Mouse (Mus musculus): Measurements from ENCODE around the gene Gm42906. TPM values are rescaled to one million over a fixed set of nuclear protein-coding genes. Genes with fewer than 3 reads are reported as not detected.

The Gm42906 gene
- polyA plus RNA-seq, 1 experiment from 2014 or later: not detected

DNA sequence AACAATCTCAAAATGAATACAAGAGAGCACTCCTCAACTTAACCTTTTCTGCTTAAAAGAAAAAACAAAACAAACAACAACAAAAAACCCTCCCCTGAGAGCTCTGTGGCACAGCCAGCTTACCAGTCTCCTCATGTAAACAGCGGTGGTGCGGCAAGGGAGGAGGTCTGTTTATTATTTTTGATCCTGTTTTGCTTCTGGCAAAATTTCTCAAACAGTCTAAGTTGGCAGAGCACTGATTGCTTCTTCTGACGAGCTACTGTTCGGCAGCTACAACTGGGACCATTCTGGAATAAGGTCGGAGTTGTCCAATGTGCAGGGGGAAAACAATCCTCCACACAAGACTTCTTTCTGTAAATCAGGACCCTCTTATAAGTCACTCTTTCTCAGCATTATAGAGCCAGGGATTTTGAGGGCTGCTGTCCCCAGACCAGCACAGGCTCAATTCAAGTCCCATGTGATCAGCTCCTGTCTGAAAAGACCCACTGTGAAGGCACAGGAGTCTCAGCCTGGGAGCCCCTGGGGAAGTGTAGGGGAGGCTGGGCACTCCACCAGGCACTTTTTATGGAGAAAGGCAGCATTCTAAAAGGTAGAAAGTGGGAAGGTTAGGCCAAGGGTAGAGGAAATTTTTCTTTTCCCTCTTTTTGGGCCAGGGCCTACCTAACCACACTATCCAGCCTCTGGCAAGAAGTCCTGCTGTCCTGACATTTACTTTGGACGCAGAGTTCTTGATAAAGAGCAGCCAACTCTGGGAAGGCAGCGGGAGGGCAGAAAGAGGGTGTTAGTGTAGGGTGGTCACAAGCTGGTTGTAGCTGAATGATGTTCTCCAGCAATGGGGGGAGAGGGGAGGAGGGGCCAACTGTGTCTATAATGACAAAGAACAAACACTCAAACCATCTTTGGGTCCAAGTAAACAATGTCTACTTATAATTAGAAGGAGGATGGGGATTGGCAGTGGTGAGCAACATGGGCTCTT, 253.2 kb downstream of the Gm42906 start:
- H3K4me3 ChIP-seq: no peak overlapping the region
- H3K27ac ChIP-seq: no peak overlapping the region
- no peaks in the 10 kb centered on the region for H3K36me3 ChIP-seq (ENCODE audit: poor library complexity, severe bottlenecking)
- H3K4me2 ChIP-seq: no peak overlapping the region
- H3K9ac ChIP-seq: no peak overlapping the region
- no peaks in the 10 kb centered on the region for H3K27me3 ChIP-seq
- no peaks in the 10 kb centered on the region for H3K9me3 ChIP-seq (replicated peaks)
- H3K4me1 ChIP-seq: no peaks in the 10 kb centered on the region
- no peak for ATAC-seq
- WGBS: 80% methylated on average over 7 of the region's 7 CpGs

DNA sequence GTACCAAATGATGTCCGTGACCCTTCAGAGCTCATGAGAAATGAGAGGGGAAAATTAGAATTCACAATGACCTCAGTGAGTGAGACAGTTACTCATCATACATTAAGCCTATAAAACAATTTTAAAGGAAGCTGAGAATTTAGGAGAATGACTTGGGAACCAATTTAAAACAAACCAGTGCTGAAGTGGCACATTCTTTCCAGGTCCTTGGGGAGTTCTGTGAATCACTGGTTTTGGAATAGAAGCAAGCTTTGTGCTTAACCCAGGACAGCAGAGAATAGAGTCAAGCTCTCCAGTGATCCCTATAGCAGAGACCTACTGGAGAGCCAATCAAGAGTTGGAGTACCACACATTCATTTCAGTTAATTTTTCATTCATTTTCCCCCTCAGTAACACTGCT, 254.2 kb downstream of the Gm42906 start:
- no peak overlapping the region for H3K4me2 ChIP-seq
- H3K4me3 ChIP-seq: no peak overlapping the region
- H3K9ac ChIP-seq: no peak overlapping the region
- no peak overlapping the region for H3K27ac ChIP-seq
- H3K27me3 ChIP-seq: no peaks in the 10 kb centered on the region
- ATAC-seq: no peak
- H3K36me3 ChIP-seq (ENCODE audit: poor library complexity, severe bottlenecking): no peaks in the 10 kb centered on the region
- no peaks in the 10 kb centered on the region for H3K9me3 ChIP-seq (replicated peaks)
- H3K4me1 ChIP-seq: no peaks in the 10 kb centered on the region
- 94% methylated on average over 1 of the region's 1 CpGs for WGBS

DNA sequence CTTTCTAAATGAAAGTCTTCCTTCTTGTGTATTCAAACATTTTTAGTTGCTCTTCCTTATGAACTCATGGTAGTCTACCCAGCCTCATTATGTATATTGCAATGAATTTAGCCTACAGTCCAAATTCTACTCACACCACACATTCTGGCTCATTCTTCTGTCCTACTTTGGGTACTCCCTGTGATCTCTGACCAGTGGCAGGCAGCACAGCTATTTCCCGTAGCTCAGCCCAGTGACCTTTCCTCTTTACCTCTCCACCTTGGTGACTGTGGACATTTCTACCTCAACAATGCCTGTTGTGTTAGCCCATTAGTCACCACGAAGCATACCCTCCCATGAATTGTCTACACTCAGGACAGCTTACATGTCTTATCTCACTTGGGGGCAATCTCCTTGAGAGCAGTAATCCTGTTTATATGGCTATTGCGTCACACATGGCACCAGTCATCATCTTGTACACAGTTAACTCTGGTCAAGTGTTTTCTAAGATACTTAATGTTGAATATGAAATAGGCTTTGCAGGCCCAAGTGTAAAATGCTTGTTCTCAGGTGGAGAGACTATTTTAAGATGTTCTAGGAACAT, 257.7 kb downstream of the Gm42906 start:
- no peaks in the 10 kb centered on the region for H3K4me1 ChIP-seq
- no peak overlapping the region for H3K4me2 ChIP-seq
- WGBS: 81% methylated on average over 3 of the region's 3 CpGs
- H3K36me3 ChIP-seq (ENCODE audit: poor library complexity, severe bottlenecking): no peaks in the 10 kb centered on the region
- H3K27me3 ChIP-seq: no peaks in the 10 kb centered on the region
- ATAC-seq: no peak
- H3K4me3 ChIP-seq: no peak overlapping the region
- H3K9ac ChIP-seq: no peak overlapping the region
- no peaks in the 10 kb centered on the region for H3K9me3 ChIP-seq (replicated peaks)
- H3K27ac ChIP-seq: no peak overlapping the region

GRCm38 (mm10) chr5:151168191-151168590, 259.8 kb downstream of the Gm42906 start:
- no peak overlapping the region for H3K4me3 ChIP-seq
- H3K4me1 ChIP-seq: peaks cover 7% of the 10 kb centered on the region; the same call in 1 of the 2 replicates
- no peak overlapping the region for H3K4me2 ChIP-seq
- no peak overlapping the region for H3K27ac ChIP-seq
- ATAC-seq: no peak
- H3K9me3 ChIP-seq (replicated peaks): no peaks in the 10 kb centered on the region
- WGBS: 89% methylated on average over 3 of the region's 3 CpGs
- no peaks in the 10 kb centered on the region for H3K36me3 ChIP-seq (ENCODE audit: poor library complexity, severe bottlenecking)
- no peak overlapping the region for H3K9ac ChIP-seq
- no peaks in the 10 kb centered on the region for H3K27me3 ChIP-seq

DNA sequence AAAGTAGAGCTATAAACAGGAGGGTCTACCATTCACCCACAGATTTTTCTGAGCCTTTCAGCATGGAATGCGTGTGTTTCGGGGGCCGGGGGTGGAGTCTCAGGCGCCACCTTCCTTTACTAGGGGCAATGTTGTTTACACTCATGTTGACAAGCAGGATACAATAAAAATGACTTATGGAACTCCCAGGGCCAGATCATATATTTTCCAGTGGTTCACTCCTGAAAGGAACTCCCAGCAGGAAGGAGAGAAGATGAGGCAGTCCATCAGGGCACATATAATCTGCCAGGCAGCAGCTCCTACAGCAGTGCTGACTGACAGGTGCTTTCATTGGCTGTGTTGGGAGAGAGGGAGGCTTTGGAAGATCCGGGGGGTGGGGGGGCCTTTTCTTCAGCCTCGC, 260.3 kb downstream of the Gm42906 start:
- Histone ChIP-seq H3K9me3 (replicated peaks) (no peaks in the 10 kb centered on the region), H3K4me3 (no peak overlapping the region), H3K27me3 (no peaks in the 10 kb centered on the region), H3K4me2 (no peak overlapping the region), H3K27ac (no peak overlapping the region), H3K4me1 (peaks cover 7% of the 10 kb centered on the region; the same call in 1 of the 2 replicates), H3K9ac (no peak overlapping the region), H3K36me3 (ENCODE audit: poor library complexity, severe bottlenecking) (no peaks in the 10 kb centered on the region)
- WGBS: 77% methylated on average over 6 of the region's 6 CpGs
- ATAC-seq: no peak

GRCm38 (mm10) chr5:151166266-151166665, 261.7 kb downstream of the Gm42906 start:
- H3K4me2 ChIP-seq: no peak overlapping the region
- H3K27ac ChIP-seq: no peak overlapping the region
- no peaks in the 10 kb centered on the region for H3K36me3 ChIP-seq (ENCODE audit: poor library complexity, severe bottlenecking)
- 81% methylated on average over 5 of the region's 5 CpGs for WGBS
- no peak overlapping the region for H3K9ac ChIP-seq
- ATAC-seq: no peak
- H3K9me3 ChIP-seq (replicated peaks): no peaks in the 10 kb centered on the region
- peaks cover 7% of the 10 kb centered on the region; the same call in 1 of the 2 replicates for H3K4me1 ChIP-seq
- H3K4me3 ChIP-seq: no peak overlapping the region
- no peaks in the 10 kb centered on the region for H3K27me3 ChIP-seq

GRCm38 (mm10) chr5:151165381-151166016, 262.5 kb downstream of the Gm42906 start:
- no peak for ATAC-seq
- Histone ChIP-seq H3K27ac (no peak overlapping the region), H3K4me1 (peaks cover 7% of the 10 kb centered on the region; the same call in 1 of the 2 replicates), H3K27me3 (no peaks in the 10 kb centered on the region), H3K9me3 (replicated peaks) (no peaks in the 10 kb centered on the region), H3K4me3 (no peak overlapping the region), H3K4me2 (no peak overlapping the region), H3K36me3 (ENCODE audit: poor library complexity, severe bottlenecking) (no peaks in the 10 kb centered on the region), H3K9ac (no peak overlapping the region)
- 83% methylated on average over 6 of the region's 6 CpGs for WGBS

DNA sequence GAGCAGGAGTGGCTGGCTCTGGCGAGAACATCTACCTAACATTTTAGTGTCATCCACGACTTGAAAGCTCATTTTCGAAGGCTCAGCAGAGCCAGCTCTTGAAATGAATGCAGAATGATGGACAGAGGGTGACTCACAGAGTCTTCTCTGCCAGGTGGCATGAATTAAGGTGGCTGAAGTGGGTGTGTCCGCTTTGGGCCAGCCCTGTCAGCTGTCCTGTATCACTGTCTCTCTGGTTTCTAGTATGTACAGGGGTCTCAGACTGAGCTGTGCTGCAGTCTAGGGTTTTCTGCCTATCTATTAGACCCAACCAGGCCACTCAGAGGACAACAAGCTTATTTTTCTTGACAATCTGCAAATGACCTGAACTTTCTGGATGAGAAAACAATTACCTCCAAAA, 263.1 kb downstream of the Gm42906 start:
- Histone ChIP-seq H3K36me3 (ENCODE audit: poor library complexity, severe bottlenecking) (no peaks in the 10 kb centered on the region), H3K4me2 (no peak overlapping the region), H3K27me3 (no peaks in the 10 kb centered on the region), H3K27ac (no peak overlapping the region), H3K4me3 (no peak overlapping the region), H3K4me1 (peaks cover 7% of the 10 kb centered on the region; the same call in 1 of the 2 replicates), H3K9me3 (replicated peaks) (no peaks in the 10 kb centered on the region), H3K9ac (no peak overlapping the region)
- 72% methylated on average over 4 of the region's 4 CpGs for WGBS
- ATAC-seq: no peak

DNA sequence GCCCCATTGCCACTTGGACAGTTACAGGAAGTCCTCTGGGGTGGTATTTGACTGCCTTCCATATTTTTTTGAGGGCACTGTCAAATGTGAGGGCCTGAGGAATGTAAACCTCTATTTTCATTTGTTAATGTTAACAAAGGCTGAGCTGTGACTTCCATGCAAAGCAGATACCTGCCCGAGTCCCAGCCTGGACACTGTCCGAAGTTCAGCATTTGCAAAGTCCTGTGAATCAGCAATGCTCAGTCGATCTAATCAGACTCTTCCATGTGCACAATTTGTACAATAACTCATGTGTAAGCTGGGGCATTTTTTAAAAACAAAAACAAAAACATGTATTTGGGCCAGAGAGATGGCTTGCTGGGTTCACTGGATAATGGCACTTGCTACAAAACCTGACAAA, 265.3 kb downstream of the Gm42906 start:
- 91% methylated on average over 3 of the region's 3 CpGs for WGBS
- H3K27ac ChIP-seq: no peak overlapping the region
- H3K9ac ChIP-seq: no peak overlapping the region
- no peaks in the 10 kb centered on the region for H3K36me3 ChIP-seq (ENCODE audit: poor library complexity, severe bottlenecking)
- no peak overlapping the region for H3K4me3 ChIP-seq
- no peaks in the 10 kb centered on the region for H3K9me3 ChIP-seq (replicated peaks)
- peaks cover 7% of the 10 kb centered on the region; the same call in 1 of the 2 replicates for H3K4me1 ChIP-seq
- H3K27me3 ChIP-seq: no peaks in the 10 kb centered on the region
- no peak overlapping the region for H3K4me2 ChIP-seq
- no peak for ATAC-seq

- Histone ChIP-seq H3K27me3 (no peaks in the 10 kb centered on the region), H3K4me1 (no peaks in the 10 kb centered on the region), H3K9ac (no peak overlapping the region), H3K4me3 (no peak overlapping the region), H3K36me3 (ENCODE audit: poor library complexity, severe bottlenecking) (no peaks in the 10 kb centered on the region), H3K27ac (no peak overlapping the region), H3K4me2 (no peak overlapping the region), H3K9me3 (replicated peaks) (no peaks in the 10 kb centered on the region)
- ATAC-seq: no peak
- 83% methylated on average over 1 of the region's 1 CpGs for WGBS
These were observed 272.7 kb downstream of the Gm42906 start for GRCm38 (mm10) chr5:151155247-151155646.

GRCm38 (mm10) chr5:151154780-151155179, 273.2 kb downstream of the Gm42906 start:
- no peaks in the 10 kb centered on the region for H3K27me3 ChIP-seq
- ATAC-seq: no peak
- 44% methylated on average over 3 of the region's 3 CpGs for WGBS

DNA sequence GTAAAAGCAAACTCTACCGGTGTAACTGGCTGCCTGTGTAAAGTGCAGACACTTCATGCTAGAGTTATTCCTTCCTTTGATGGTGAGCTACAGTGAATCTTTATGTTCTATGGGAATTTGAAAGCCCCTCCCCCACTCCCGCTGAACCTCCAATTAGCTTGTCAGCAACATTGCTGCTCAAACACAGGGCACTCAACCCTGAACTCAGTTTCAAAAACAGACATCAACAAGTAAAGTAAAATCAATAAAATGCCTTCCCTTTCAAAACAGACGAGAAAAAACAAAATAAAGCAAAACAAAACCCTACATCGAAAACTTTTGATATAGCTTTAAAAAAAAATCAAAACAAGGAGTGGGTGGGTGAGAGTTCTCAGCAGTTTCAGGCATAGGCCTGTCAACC, 273.9 kb downstream of the Gm42906 start:
- Histone ChIP-seq H3K4me1 (no peaks in the 10 kb centered on the region), H3K27me3 (no peaks in the 10 kb centered on the region), H3K9me3 (replicated peaks) (no peaks in the 10 kb centered on the region), H3K27ac (no peak overlapping the region), H3K9ac (no peak overlapping the region), H3K36me3 (ENCODE audit: poor library complexity, severe bottlenecking) (no peaks in the 10 kb centered on the region), H3K4me3 (no peak overlapping the region), H3K4me2 (no peak overlapping the region)
- 67% methylated on average over 4 of the region's 4 CpGs for WGBS
- no peak for ATAC-seq

More at GRCm38 (mm10) chr5:151154780-151155179, 273.2 kb downstream of the Gm42906 start:
- no peaks in the 10 kb centered on the region for H3K36me3 ChIP-seq (ENCODE audit: poor library complexity, severe bottlenecking)
- H3K27ac ChIP-seq: no peak overlapping the region
- H3K9me3 ChIP-seq (replicated peaks): no peaks in the 10 kb centered on the region
- no peak overlapping the region for H3K4me2 ChIP-seq
- H3K4me3 ChIP-seq: no peak overlapping the region
- no peak overlapping the region for H3K9ac ChIP-seq
- no peaks in the 10 kb centered on the region for H3K4me1 ChIP-seq

Measured in forebrain, embryonic 13.5 days (tissue).